Mouse (Mus musculus) ES-Bruce4 (cell line): ENCODE data around the gene Hspa8.

ENCODE experiments used
- CTCF ChIP-seq: IDR thresholded peaks from one replicate; pipeline ENCODE4 v1.8.1; 2011; ENCODE audit warnings: low read depth, low read length
- EP300 ChIP-seq: IDR thresholded peaks from 2 replicates; pipeline ENCODE4 v1.6.1; 2011; ENCODE audit warnings: low read depth, low read length; ENCODE audit not compliant: insufficient read depth
- POLR2A ChIP-seq: IDR thresholded peaks from one replicate; pipeline ENCODE4 v1.8.1; 2011; ENCODE audit warnings: low read length; ENCODE audit not compliant: insufficient read depth

- TF ChIP-seq POLR2A (no peak), CTCF (no peak), EP300 (no peak)
These were observed 50.7 kb downstream of the Hspa8 start for GRCm38 (mm10) chr9:40851515-40851914.
